ENCODE assay signal across 25 mouse cellular contexts in the genomic region with DNA sequence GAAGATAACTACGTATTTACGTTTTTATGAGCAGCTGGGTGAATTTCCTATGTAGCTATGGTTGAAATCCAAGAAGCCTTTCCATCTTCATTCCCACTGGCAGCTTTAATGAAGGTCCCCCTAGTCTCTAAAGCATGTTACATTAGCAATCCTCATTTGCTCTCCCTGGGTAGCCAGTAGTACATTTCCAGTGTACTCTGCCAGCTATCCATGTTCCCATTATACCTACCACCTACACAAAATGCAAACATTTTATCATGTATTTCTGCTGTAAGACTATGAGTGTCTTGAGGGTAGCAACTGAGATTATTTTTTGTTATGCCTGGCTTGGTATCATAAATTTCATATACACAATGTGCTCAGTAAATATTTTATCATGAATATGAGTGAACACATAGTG.
"Had no signal": no experiment of that assay in that cellular context is flagged by ENCODE, and none has a peak within 500 bp of the region (broad histone marks: within the 10 kb centered on the region; RNA-seq: fewer than 3 reads in every experiment).

No protein-coding gene starts in this region.

- H3K4me1 ChIP-seq: heart, embryonic 13.5 days; heart, embryonic 15.5 days; hindbrain, embryonic 13.5 days; kidney, embryonic 15.5 days; limb, embryonic 15.5 days; liver, embryonic 12.5 days had no signal

- H3K36me3 ChIP-seq: heart, embryonic 13.5 days; heart, embryonic 15.5 days; hindbrain, embryonic 13.5 days; kidney, embryonic 15.5 days; limb, embryonic 13.5 days; limb, embryonic 15.5 days; liver, embryonic 12.5 days had no signal

- H3K27ac ChIP-seq: gastrocnemius, adult 2 months; heart, embryonic 13.5 days; heart, embryonic 15.5 days; hindbrain, embryonic 13.5 days; hindbrain, postnatal 0 days; kidney, embryonic 15.5 days; kidney, postnatal 0 days; limb, embryonic 13.5 days; limb, embryonic 15.5 days; liver, embryonic 12.5 days; liver, embryonic 14.5 days had no signal

- H3K9ac ChIP-seq: heart, embryonic 13.5 days; heart, embryonic 15.5 days; hindbrain, embryonic 13.5 days; kidney, embryonic 15.5 days; limb, embryonic 13.5 days; limb, embryonic 15.5 days; liver, embryonic 12.5 days; liver, embryonic 14.5 days had no signal

- H3K27me3 ChIP-seq: heart, embryonic 13.5 days; heart, embryonic 15.5 days; hindbrain, embryonic 13.5 days; kidney, embryonic 15.5 days; limb, embryonic 13.5 days; limb, embryonic 15.5 days; liver, embryonic 12.5 days had no signal

- H3K9me3 ChIP-seq: heart, embryonic 13.5 days; heart, embryonic 15.5 days; hindbrain, embryonic 13.5 days; kidney, embryonic 15.5 days; limb, embryonic 13.5 days; limb, embryonic 15.5 days; liver, embryonic 12.5 days had no signal

- H3K4me3 ChIP-seq: gastrocnemius, adult 2 months; heart, embryonic 13.5 days; heart, embryonic 15.5 days; hindbrain, embryonic 13.5 days; kidney, embryonic 15.5 days; limb, embryonic 13.5 days; limb, embryonic 15.5 days; liver, embryonic 12.5 days had no signal

- H3K4me2 ChIP-seq: heart, embryonic 11.5 days; heart, embryonic 13.5 days; heart, embryonic 15.5 days; hindbrain, embryonic 13.5 days; kidney, embryonic 15.5 days; limb, embryonic 13.5 days; limb, embryonic 15.5 days; liver, embryonic 12.5 days had no signal

- DNase-seq: gastrocnemius, adult 2 months; gastrocnemius, postnatal 10 days; gastrocnemius, postnatal 25 days; heart, adult 18-20 months; heart, postnatal 14 days; heart, postnatal 36 days; kidney, adult 11 months; kidney, adult 2 months; kidney, adult 9 months; kidney, postnatal 14 days; kidney, postnatal 36 days; layer of hippocampus, postnatal 36 days; left cerebral cortex, postnatal 4 days had no signal

- ATAC-seq: hindbrain, postnatal 0 days; intestine, embryonic 16.5 days; liver, embryonic 12.5 days had no signal
